Mouse (Mus musculus): ENCODE measurements at regions not wholly inside any gene's neighbourhood (a gene's known extent, or its start where the extent isn't known, plus 50 kb on each side); places are given as distances from the start of the nearest gene placed in this dataset.
A peak's percentile ranks its signal among the peaks of the same experiment; 100 is the strongest.

DNA sequence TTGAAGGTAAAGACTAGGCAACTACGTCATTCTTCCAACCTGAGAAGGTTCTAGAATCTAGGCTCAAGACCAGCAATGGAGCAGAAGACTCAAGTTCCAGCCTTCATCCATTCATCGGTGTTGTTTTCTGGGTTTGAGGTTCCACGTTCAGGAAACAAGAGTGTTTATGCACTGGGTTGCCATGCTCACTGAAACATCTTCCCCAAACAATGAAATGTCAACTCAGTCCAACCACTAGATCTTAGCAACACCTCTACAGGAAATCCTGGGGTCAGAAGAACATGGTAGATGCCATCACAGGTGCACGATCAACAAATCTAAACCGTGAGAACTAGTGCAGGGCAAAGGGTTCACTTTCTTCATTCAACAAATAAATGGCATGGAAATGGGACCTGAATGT, 304.8 kb upstream of the Klf3 start:
- no peak for DNase-seq (ENCODE audit: inconsistent ontology term)

DNA sequence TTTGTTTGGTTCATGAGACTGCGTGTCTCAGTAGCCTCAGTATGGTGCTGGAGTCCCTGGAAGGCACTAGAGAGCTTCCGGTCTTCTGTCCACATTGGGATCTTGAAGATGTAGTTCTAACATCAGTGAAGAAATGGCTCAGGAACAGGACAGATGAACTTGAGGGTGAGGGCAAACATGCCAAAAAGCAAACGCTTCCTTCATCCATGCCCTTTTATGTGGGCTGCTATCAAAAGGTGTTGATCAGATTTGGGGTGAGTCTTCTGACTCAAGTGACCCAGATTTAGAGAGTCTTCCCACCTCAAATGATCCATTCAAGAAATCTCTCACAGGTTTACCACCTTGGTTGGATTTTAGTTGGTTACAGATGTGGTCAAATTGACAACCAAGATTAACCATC, 304.1 kb upstream of the Klf3 start:
- DNase-seq (ENCODE audit: inconsistent ontology term): no peak

GRCm38 (mm10) chr5:64500413-64500812, 302.8 kb upstream of the Klf3 start:
- no peak for DNase-seq (ENCODE audit: inconsistent ontology term)

DNA sequence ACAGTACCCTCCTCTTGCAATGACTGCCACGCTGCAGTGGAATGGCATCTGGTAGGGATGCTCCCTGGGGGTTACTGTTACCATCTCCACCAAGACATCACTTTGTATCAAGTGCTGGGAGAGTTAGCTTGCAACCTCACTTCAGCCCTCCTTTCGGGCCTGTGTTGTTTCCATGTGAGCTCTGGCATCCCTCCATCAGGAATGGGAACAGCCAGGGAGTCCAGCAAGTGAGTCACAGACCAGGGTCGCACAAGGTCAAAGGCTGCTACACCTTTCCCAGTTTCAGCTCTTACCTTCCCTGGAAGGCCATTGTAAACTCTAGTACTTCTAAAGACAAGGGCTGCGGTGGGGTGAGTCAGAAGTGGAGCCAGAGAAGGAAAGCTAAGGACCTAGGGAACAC, 302.3 kb upstream of the Klf3 start:
- no peak for DNase-seq (ENCODE audit: inconsistent ontology term)

- no peak for DNase-seq (ENCODE audit: inconsistent ontology term)
These were observed 301.4 kb upstream of the Klf3 start for GRCm38 (mm10) chr5:64501746-64502145.

GRCm38 (mm10) chr5:64503514-64503913, 299.7 kb upstream of the Klf3 start:
- peak; percentile 53 for DNase-seq (ENCODE audit: inconsistent ontology term)

GRCm38 (mm10) chr5:64504507-64504906, 298.7 kb upstream of the Klf3 start:
- no peak for DNase-seq (ENCODE audit: inconsistent ontology term)

DNA sequence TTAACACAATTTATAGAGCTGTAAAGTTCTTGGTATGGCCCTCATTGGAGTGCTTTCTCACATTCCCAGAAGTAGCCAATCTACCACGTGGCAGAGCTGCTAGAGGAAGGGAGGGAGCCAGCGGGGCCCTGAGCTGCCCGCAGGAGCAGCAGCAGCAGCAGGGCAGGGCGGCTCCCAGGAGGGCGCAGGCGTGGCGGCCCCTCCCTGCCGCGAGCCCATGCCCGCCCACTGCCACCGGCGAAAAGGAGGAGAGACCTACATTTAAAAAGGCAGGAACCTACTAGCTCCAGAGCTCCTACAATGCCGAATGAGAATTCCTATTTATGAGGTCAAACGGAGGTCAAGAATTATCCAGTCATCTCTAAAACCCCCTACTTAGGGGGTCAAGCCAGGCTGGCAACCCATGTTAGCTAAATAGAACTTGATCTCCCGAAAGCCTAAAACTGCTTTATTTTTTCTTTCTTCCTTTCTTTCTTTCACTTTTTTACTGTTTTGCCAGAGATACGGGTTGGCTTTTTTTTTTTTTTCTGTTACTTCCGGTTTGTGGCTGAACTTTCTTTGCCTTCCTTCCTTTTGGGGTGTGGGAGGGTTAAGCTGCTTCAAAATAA, 297.9 kb upstream of the Klf3 start:
- DNase-seq (ENCODE audit: inconsistent ontology term): peak; percentile 80

- peak; percentile 73 for DNase-seq (ENCODE audit: inconsistent ontology term)
These were observed 297.2 kb upstream of the Klf3 start for GRCm38 (mm10) chr5:64505835-64506600.

DNA sequence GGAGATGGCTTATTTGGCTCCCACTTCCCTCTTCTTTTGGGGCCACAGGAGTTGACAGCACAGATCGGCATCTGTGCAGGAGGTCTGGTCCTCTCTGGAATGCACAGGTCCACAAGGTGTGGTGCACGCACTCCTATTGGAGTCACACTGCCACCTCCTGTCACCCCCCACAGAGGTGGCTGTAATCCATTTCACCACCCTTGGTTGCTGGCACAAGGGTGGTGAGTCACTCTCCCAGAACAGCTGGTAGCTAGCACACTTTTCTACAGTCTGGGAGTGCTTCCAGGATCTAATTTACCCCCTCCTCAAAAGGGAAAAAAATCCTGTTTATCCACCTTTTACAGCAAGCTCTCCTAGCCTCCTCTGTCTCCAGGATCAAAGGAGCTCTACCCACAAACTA, 294.6 kb upstream of the Klf3 start:
- DNase-seq (ENCODE audit: inconsistent ontology term): peak; percentile 30

GRCm38 (mm10) chr5:64513155-64513945, 289.8 kb upstream of the Klf3 start:
- DNase-seq (ENCODE audit: inconsistent ontology term): peak; percentile 36

GRCm38 (mm10) chr5:64516115-64516665, 287.0 kb upstream of the Klf3 start:
- DNase-seq (ENCODE audit: inconsistent ontology term): no peak

- DNase-seq (ENCODE audit: inconsistent ontology term): no peak
These were observed 285.9 kb upstream of the Klf3 start for GRCm38 (mm10) chr5:64517241-64517640.

- no peak for DNase-seq (ENCODE audit: inconsistent ontology term)
These were observed 285.4 kb upstream of the Klf3 start for GRCm38 (mm10) chr5:64517835-64518234.

GRCm38 (mm10) chr5:64519036-64519435, 284.2 kb upstream of the Klf3 start:
- DNase-seq (ENCODE audit: inconsistent ontology term): no peak

DNA sequence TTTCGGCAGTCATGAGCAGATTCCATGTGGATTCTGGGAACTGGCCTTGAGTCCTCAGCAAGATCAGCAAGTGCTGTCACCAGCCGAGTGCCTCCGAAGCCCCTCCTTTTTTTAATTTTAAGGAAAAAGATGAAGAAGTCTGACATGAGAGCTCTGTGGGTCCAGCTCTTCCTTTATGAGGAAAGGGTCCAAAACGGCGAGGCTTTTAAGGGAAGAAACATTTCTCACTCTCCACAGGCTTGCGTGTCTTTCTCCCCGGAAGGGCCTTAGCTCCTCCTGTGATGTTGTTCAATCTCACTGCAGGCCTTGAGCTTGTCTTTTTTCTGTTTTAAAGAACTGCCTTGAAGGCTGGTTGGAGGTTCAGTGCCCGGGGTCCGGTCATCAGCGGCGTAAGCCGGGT, 283.5 kb upstream of the Klf3 start:
- DNase-seq (ENCODE audit: inconsistent ontology term): no peak

DNA sequence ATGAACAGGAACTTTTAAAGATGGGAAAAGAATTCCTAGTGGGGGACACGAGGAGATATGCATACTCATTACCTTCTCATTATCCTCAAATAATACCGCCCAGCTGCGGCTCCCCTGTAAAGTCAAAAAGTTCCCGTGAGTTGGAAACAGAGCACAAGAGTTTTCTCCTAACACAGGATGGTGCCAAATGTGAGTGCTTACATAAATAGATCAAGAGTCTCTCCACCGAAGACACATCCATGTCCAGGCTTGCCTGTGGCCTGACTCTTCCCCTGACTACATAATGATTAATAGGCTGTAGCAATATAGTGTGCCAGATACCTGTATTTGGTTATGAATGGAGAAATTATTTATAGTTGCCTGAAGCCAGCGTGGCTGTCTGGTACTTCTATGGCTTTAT, 281.8 kb upstream of the Klf3 start:
- DNase-seq (ENCODE audit: inconsistent ontology term): no peak

DNA sequence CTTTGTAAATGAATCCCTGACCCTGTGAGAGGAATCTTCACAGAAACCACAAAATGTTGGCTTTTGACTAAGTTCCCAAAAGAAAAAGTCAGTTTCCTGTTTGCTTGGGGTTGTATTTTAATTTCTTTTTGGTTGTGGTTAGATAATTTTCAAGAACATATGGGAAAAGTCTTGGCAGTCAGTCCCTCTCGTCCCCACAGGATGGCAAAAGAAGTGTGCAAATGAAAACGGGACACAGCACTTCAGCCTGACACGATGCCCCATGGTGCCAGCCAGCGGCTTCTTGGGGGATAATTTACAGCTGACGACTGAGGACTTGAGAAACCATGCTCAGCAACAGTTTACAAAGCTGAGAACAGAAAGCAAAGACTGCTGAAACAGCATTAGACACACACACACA, 281.2 kb upstream of the Klf3 start:
- DNase-seq (ENCODE audit: inconsistent ontology term): peak; percentile 41

DNA sequence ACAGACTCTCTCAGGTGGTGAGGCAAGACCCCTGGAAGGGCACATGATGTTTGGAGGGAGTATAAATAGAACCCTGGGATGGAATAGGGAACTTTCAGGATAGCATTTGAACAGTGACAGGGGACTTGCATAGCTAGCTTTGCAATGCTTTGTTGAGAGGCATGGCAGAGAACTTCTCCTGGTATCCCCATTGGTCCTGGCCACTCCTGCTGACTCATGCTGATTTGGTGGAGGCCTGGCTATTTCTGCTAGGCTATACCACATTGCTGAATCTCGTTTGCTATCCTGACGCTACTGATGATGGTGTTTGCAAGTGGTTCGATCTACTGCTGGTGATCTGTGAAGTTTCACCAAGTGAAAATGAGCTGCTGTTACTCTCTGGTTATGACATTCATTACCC, 276.7 kb upstream of the Klf3 start:
- no peak for DNase-seq (ENCODE audit: inconsistent ontology term)

- peak; percentile 89 for DNase-seq (ENCODE audit: inconsistent ontology term)
These were observed 275.2 kb upstream of the Klf3 start for GRCm38 (mm10) chr5:64527962-64528361.

GRCm38 (mm10) chr5:64534371-64534770, 268.8 kb upstream of the Klf3 start:
- no peak for DNase-seq (ENCODE audit: inconsistent ontology term)

GRCm38 (mm10) chr5:64534947-64535346, 268.2 kb upstream of the Klf3 start:
- DNase-seq (ENCODE audit: inconsistent ontology term): no peak

All from Muller cell, postnatal 12 days (primary cell).